Mouse (Mus musculus) megakaryocyte, embryonic 14.5 days (primary cell): ENCODE measurements around the gene Msh2. TPM values are rescaled to one million over a fixed set of nuclear protein-coding genes. Genes with fewer than 3 reads are reported as not detected.

Experiments used
- H3K27me3 ChIP-seq: replicated peaks from 2 replicates; pipeline ENCODE3; 2012; ENCODE audit warnings: inconsistent platforms
- H3K36me3 ChIP-seq: replicated peaks from 2 replicates; pipeline ENCODE3; 2012; ENCODE audit warnings: low read length, inconsistent platforms, mixed read lengths
- H3K4me1 ChIP-seq: 2 replicates; pipeline ENCODE4 v1.6.1; 2012; ENCODE audit warnings: inconsistent platforms
- H3K4me3 ChIP-seq: replicated peaks from 2 replicates; pipeline ENCODE3; 2012; ENCODE audit warnings: moderate library complexity, mild to moderate bottlenecking, inconsistent platforms
- H3K9me3 ChIP-seq: 2 replicates; pipeline ENCODE4 v1.6.1; 2012; ENCODE audit warnings: inconsistent platforms
- FLI1 ChIP-seq: IDR thresholded peaks from 2 replicates; pipeline ENCODE4 v1.6.1; 2012; ENCODE audit warnings: low read length, inconsistent platforms, mixed read lengths
- GATA1 ChIP-seq: IDR thresholded peaks from 3 replicates; pipeline ENCODE4 v1.6.1; 2012; ENCODE audit warnings: mixed read lengths, low read length, inconsistent platforms, borderline replicate concordance
- polyA plus RNA-seq: library from polyadenylated mRNA; stranded (reverse); fragments of >175 nt; gene quantifications from 2 replicates; pipeline ENCODE4 v1.2.3, GENCODE M21; 2012; ENCODE audit warnings: low replicate concordance; ENCODE audit not compliant: insufficient read depth

Msh2 gene
- polyA plus RNA-seq, 1 experiment: 3.6 TPM

DNA sequence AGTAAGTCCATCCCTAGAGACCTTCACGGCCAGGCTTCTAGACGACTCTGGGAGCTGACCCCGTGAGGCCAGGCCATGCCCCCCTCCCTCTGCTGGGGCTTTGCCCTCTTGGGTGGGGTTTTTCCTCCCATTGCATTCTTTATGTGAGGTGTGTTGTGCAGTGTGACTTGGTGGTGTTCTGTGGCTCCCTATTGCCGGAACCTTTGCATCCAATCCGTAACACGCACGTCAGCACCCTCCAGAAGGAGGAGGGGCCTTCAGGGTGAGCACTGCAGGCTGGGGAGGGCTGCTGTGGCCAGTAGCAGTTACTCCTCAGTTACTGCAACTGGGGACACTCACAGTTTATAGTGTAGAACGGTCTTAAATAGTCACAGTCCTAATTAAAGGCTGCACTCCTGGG lies 28.0 kb downstream of the Msh2 start:
- Histone ChIP-seq H3K4me3 (no peak overlapping the region), H3K4me1 (peaks cover 5% of the 10 kb centered on the region), H3K36me3 (peaks cover 83% of the 10 kb centered on the region), H3K27me3 (no peaks in the 10 kb centered on the region), H3K9me3 (no peaks in the 10 kb centered on the region)
- TF ChIP-seq FLI1 (no peak), GATA1 (no peak)

DNA sequence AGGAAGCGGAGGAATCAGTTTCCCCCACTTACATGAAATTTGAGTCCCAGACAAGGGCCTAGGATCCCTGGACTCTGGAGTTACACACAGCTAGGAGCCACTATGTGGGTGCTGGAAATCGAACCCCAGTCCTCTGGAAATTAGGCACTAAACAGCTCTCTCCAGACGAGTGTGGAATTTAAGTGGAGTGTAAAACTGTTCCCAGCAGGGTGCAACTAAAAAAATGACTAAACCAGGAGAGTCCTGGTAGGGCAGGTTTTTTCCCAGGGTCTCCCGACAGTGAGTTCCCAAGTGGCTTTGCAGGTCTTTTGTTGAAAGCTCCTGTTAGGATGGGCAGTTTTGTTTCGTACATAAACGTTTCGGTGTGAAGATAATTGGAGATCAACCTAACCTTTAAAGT lies 52.6 kb downstream of the Msh2 start:
- no peak overlapping the region for H3K4me3 ChIP-seq
- H3K4me1 ChIP-seq: no peaks in the 10 kb centered on the region
- H3K36me3 ChIP-seq: peaks cover 59% of the 10 kb centered on the region
- peaks cover 11% of the 10 kb centered on the region for H3K9me3 ChIP-seq
- no peaks in the 10 kb centered on the region for H3K27me3 ChIP-seq
- TF ChIP-seq FLI1: no peak
- TF ChIP-seq GATA1: no peak

GRCm38 (mm10) chr17:87726489-87727356 lies 54.6 kb downstream of the Msh2 start:
- no peak overlapping the region for H3K4me3 ChIP-seq
- TF ChIP-seq FLI1: no peak
- no peak for TF ChIP-seq GATA1
- no peaks in the 10 kb centered on the region for H3K27me3 ChIP-seq

DNA sequence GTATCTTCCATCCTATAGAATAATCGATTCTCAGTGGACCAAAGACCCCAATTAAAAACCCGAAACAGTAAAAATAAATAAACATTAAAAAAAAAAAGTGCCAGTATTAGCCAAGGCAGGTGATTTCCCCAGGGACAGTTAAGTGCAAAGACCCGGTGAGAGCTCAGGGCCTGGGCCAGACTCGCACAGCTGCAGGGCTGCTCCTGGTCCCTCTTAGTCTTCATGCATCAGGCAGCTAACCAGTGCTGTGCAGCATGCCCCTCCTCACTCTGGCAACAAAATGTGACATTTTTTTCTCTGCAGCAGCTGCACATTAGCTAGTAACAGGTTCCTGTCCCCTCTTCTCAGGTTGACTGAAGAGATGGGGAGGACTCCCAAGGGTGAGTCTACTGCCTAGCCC lies 59.8 kb downstream of the Msh2 start:
- H3K9me3 ChIP-seq: peaks cover 24% of the 10 kb centered on the region
- no peaks in the 10 kb centered on the region for H3K4me1 ChIP-seq
- TF ChIP-seq FLI1 (no peak), GATA1 (no peak)
- peaks cover 2% of the 10 kb centered on the region for H3K27me3 ChIP-seq
- H3K36me3 ChIP-seq: no peaks in the 10 kb centered on the region
- H3K4me3 ChIP-seq: no peak overlapping the region

More at GRCm38 (mm10) chr17:87726489-87727356, 54.6 kb downstream of the Msh2 start:
- Histone ChIP-seq H3K4me1 (no peaks in the 10 kb centered on the region), H3K36me3 (peaks cover 40% of the 10 kb centered on the region), H3K9me3 (peaks cover 11% of the 10 kb centered on the region)

GRCm38 (mm10) chr17:87734471-87734870 lies 62.3 kb downstream of the Msh2 start:
- H3K4me1 ChIP-seq: no peaks in the 10 kb centered on the region
- H3K9me3 ChIP-seq: peaks cover 26% of the 10 kb centered on the region
- H3K36me3 ChIP-seq: no peaks in the 10 kb centered on the region
- TF ChIP-seq GATA1 (no peak), FLI1 (no peak)
- H3K27me3 ChIP-seq: peaks cover 2% of the 10 kb centered on the region
- H3K4me3 ChIP-seq: no peak overlapping the region

- Histone ChIP-seq H3K4me1 (no peaks in the 10 kb centered on the region), H3K9me3 (peaks cover 23% of the 10 kb centered on the region), H3K27me3 (peaks cover under 1% of the 10 kb centered on the region), H3K4me3 (no peak overlapping the region), H3K36me3 (no peaks in the 10 kb centered on the region)
- TF ChIP-seq FLI1: no peak
- no peak for TF ChIP-seq GATA1
These were observed 65.0 kb downstream of the Msh2 start for GRCm38 (mm10) chr17:87737144-87737543.

DNA sequence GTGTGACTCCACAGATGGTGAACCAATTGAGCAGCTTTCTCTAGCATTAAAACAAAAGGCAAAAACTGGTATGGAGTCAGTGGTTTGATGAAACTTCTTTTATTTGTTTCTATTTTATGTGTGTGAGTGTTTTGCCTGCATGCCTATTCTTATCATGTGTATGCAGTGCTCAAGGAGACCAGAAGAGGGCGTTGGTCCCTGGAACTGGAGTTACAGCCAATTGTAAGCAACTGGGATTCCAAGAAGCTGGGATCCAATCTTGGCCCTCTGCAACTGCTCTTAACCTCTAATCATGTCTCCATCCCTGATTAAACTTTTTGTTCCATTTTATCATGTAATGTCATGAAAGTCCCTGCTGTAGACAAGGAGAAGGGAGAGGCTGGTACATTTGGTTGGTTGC lies 67.7 kb downstream of the Msh2 start:
- Histone ChIP-seq H3K4me3 (no peak overlapping the region), H3K27me3 (peaks cover 17% of the 10 kb centered on the region), H3K9me3 (peaks cover 22% of the 10 kb centered on the region), H3K4me1 (no peaks in the 10 kb centered on the region), H3K36me3 (no peaks in the 10 kb centered on the region)
- TF ChIP-seq GATA1: no peak

DNA sequence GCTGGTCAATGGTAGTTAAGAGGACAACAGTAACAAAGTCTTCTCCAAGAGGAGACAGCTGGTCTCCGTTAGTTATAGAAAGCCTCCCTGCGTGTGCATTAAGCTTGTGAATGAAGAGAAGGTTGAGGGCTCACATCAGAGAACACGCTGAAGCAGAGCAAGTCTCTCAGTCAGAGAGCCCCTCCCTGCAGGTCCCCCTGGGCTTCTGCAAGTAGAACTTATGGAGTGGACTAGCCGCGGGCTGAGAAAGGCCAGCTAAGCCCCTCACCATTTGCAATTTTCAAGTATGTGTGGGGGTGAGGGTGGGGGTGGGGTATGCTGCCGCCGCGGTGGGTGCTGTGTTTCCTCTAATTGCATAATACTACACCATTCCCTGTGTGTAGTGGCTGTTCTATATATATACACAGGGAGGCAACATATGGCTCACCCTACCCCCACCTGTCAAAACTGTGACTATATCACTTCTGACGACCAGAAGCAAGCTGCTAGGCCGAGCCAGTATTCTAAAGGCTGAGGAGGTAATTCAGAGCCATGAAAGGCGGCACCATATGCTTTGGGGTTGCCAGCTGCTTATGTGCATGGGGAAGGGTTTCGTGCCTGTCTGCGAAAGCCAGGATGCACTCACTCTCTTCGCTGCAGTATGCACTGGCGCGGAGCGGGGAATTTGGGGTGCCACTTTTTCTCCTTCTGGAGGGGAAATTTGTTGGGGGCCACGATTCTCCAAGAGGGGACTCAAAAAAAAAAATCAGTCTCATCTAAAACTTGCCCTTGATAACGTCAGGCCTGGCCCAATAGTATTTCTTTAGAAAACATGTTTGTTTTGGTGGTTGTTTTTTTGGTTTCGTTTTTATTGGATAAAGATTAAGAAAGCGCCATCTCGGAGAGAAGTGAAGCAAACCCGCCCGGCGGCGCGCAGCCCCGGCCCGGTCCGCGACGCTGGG lies 73.1 kb downstream of the Msh2 start:
- Histone ChIP-seq H3K9me3 (peaks cover 39% of the 10 kb centered on the region), H3K4me3 (peak overlapping the region; percentile 92), H3K27me3 (peaks cover 48% of the 10 kb centered on the region), H3K4me1 (peaks cover 10% of the 10 kb centered on the region; the same call in 1 of the 2 replicates), H3K36me3 (peaks cover 2% of the 10 kb centered on the region)
- no peak for TF ChIP-seq FLI1
- no peak for TF ChIP-seq GATA1

- H3K4me1 ChIP-seq: peaks cover 10% of the 10 kb centered on the region; the same call in 1 of the 2 replicates
- peaks cover 2% of the 10 kb centered on the region for H3K36me3 ChIP-seq
- H3K4me3 ChIP-seq: peak overlapping the region; percentile 92
- H3K9me3 ChIP-seq: peaks cover 39% of the 10 kb centered on the region
- no peak for TF ChIP-seq GATA1
- TF ChIP-seq FLI1: no peak
- H3K27me3 ChIP-seq: peaks cover 48% of the 10 kb centered on the region
These were observed 74.1 kb downstream of the Msh2 start for GRCm38 (mm10) chr17:87745926-87746888.
